Mouse (Mus musculus) spleen, adult 2 months (tissue): ENCODE results near the gene Aspn. TPM values are rescaled to one million over a fixed set of nuclear protein-coding genes. Genes with fewer than 3 reads are reported as not detected.

Experiments
- DNase-seq, 2 experiments: peaks; one replicate each; pipeline versions ENCODE4 v3.0.0 to v3.0.0-alpha.2; 2012 to 2021; ENCODE audit warnings: low spot score in 2 of 2, low read depth in 1 of 2
- H3K27ac ChIP-seq: fragments of 200-500 bp; 2 replicates; pipeline ENCODE4 v1.5.1; 2012; ENCODE audit warnings: low read length, inconsistent platforms; ENCODE audit not compliant: insufficient read depth
- H3K27me3 ChIP-seq: fragments of 200-500 bp; 2 replicates; pipeline ENCODE4 v1.6.1; 2012; ENCODE audit warnings: mild to moderate bottlenecking, moderate library complexity, low read length, inconsistent platforms; ENCODE audit not compliant: control insufficient read depth, insufficient read depth
- H3K36me3 ChIP-seq: fragments of 200-500 bp; 2 replicates; pipeline ENCODE4 v1.6.1; 2012; ENCODE audit warnings: mild to moderate bottlenecking, low read length, inconsistent platforms; ENCODE audit not compliant: control insufficient read depth, insufficient read depth
- H3K4me1 ChIP-seq: fragments of 200-500 bp; 2 replicates; pipeline ENCODE4 v1.6.1; 2011; ENCODE audit warnings: inconsistent platforms; ENCODE audit not compliant: control insufficient read depth, insufficient read depth, insufficient read length
- H3K4me3 ChIP-seq: fragments of 200-500 bp; 2 replicates; pipeline ENCODE4 v1.5.1; 2011; ENCODE audit warnings: mild to moderate bottlenecking, inconsistent platforms; ENCODE audit not compliant: insufficient read depth, insufficient read length; ENCODE audit errors: extremely low read depth
- CTCF ChIP-seq: fragments of 200-500 bp; IDR thresholded peaks from 2 replicates; pipeline ENCODE4 v1.5.1; 2011; ENCODE audit warnings: mild to moderate bottlenecking, inconsistent platforms; ENCODE audit not compliant: insufficient read depth, insufficient read length, insufficient replicate concordance; ENCODE audit errors: extremely low read depth
- POLR2A ChIP-seq: fragments of 200-500 bp; IDR thresholded peaks from 2 replicates; pipeline ENCODE4 v1.6.1; 2011; ENCODE audit warnings: low read depth, low read length, inconsistent platforms
- WGBS: fragments of 180-500 bp; shearing (Covaris S2); methylation state at CpG from one replicate; pipeline ENCODE4 v1.1.7; 2018; 5-methylcytosine and 5-hydroxymethylcytosine counted together
- polyA plus RNA-seq: library from polyadenylated mRNA; depleted of rRNA; stranded (reverse); fragments of >200 nt; gene quantifications from 2 replicates; pipeline ENCODE4 v1.2.3, GENCODE M21; 2012

Gene Aspn
- polyA plus RNA-seq, 1 experiment = 0.07 TPM

DNA sequence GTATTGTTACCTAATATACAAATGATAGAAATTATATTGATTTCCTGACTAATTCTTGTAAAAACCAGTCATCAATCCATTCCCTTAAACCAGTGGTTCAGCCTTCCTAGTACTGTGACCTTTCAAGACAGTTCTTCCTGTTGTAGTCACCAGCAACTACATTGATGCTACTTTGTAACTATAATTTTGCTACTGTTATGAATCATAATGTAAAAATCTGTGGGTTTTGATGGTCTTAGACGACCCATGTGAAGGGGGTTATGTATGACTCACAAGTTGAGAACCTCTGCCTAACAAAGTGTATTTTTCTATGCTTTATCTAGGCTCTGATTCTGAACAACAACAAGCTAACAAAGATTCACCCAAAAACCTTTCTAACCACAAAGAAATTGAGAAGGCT is 12.7 kb downstream of the Aspn start:
- WGBS = 65% methylated on average over 1 of the region's 1 CpGs
- no peaks in the 10 kb centered on the region for H3K4me1 ChIP-seq
- no peak overlapping the region for H3K27ac ChIP-seq

DNA sequence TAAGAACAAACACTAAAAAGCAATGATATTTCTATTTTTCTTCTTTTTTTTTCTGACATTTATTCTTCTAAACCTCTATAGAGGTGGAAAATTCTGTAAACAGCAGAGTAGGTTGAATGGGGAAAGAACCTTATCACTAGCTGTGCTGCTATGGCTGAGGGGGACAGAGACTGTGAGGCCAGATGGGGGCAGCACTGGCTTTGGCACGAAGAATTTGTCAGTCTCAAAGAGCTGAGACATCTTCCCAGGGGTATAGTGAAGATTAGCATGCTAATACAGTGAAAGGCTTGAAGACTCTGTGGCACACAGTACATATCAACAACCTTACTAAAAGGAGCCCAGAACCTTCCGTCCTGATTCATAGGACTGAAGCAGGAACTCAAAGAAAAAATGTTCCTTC is 14.9 kb downstream of the Aspn start:
- no peaks in the 10 kb centered on the region for H3K4me1 ChIP-seq
- TF ChIP-seq POLR2A (no peak), CTCF (no peak)
- no peaks in the 10 kb centered on the region for H3K36me3 ChIP-seq
- no peak overlapping the region for H3K27ac ChIP-seq
- H3K27me3 ChIP-seq = no peaks in the 10 kb centered on the region
- 56% methylated on average over 2 of the region's 2 CpGs for WGBS
- DNase-seq = no peak
- H3K4me3 ChIP-seq = no peak overlapping the region

More for the DNA sequence above, 12.7 kb downstream of the Aspn start:
- Histone ChIP-seq H3K4me3 (no peak overlapping the region), H3K36me3 (no peaks in the 10 kb centered on the region), H3K27me3 (no peaks in the 10 kb centered on the region)
- no peak for TF ChIP-seq CTCF
- TF ChIP-seq POLR2A = no peak
- no peak for DNase-seq

DNA sequence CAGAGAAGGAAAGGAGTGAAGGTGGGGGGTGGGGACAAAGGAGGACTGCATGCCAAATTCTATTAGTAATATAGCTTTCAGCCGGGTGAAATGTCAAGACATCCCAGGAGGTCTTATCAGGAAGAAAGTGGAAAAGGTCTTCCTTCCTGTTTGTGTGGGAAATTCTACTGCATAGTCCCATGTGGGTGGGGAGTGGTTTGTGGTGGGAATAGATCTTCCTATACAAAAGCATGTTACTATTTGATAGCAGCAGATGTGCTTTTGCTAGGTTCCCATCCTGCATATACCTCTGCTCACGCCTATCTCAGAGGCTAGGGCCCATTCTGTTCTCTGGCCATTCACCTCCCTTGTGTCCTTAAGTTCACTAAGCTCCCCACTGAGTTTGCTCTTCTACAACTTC is 16.6 kb downstream of the Aspn start:
- no peak overlapping the region for H3K4me3 ChIP-seq
- no peaks in the 10 kb centered on the region for H3K36me3 ChIP-seq
- H3K27me3 ChIP-seq = no peaks in the 10 kb centered on the region
- WGBS = 32% methylated on average over 2 of the region's 2 CpGs
- no peaks in the 10 kb centered on the region for H3K4me1 ChIP-seq
- TF ChIP-seq POLR2A = no peak
- no peak for TF ChIP-seq CTCF
- DNase-seq = no peak
- no peak overlapping the region for H3K27ac ChIP-seq

DNA sequence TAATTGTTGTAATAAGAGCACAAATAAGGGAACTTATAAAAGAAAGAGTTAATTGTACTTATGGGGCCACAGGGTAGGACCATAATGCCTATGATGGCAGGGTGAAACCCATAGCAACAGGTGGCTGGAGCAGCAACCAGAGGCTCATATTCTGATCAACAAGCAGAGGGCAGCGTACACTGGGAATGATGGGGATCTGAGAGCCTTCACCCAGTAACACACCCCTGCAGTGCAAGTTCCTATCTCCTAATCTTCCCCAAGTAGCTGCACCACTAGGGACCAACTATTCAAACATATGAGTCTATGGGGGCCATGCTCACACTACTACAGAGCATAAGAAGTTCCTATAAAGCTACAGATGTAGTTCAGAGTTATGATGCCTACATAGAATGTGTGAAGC is 20.1 kb downstream of the Aspn start:
- no peaks in the 10 kb centered on the region for H3K27me3 ChIP-seq
- WGBS = 88% methylated on average over 1 of the region's 1 CpGs
- no peak overlapping the region for H3K27ac ChIP-seq
- no peak for TF ChIP-seq POLR2A
- no peak for TF ChIP-seq CTCF
- H3K4me1 ChIP-seq = no peaks in the 10 kb centered on the region
- no peak overlapping the region for H3K4me3 ChIP-seq
- no peaks in the 10 kb centered on the region for H3K36me3 ChIP-seq
- DNase-seq = no peak

DNA sequence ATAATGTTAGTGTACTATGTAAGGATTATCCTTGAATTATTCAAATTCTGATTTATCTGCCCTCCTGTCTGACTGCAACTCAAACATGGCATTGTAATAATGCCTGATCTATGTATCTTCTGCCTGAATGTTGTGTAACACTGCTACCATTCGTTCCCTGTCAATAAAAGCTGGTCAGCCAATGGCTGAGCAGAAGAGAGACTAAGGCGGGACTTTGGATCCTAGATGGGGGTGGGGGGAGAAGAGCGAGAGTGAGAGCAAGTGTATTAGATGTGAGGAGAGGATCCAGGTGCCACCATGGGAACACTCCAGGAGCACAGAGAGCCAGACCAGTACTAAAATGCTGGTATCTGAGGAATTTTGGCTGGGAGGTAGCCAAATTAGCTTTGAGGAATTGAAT is 26.1 kb downstream of the Aspn start:
- WGBS = 94% methylated on average over 3 of the region's 3 CpGs
- Histone ChIP-seq H3K36me3 (no peaks in the 10 kb centered on the region), H3K27ac (no peak overlapping the region), H3K4me3 (no peak overlapping the region), H3K27me3 (no peaks in the 10 kb centered on the region), H3K4me1 (no peaks in the 10 kb centered on the region)
- no peak for DNase-seq
- no peak for TF ChIP-seq POLR2A
- no peak for TF ChIP-seq CTCF

DNA sequence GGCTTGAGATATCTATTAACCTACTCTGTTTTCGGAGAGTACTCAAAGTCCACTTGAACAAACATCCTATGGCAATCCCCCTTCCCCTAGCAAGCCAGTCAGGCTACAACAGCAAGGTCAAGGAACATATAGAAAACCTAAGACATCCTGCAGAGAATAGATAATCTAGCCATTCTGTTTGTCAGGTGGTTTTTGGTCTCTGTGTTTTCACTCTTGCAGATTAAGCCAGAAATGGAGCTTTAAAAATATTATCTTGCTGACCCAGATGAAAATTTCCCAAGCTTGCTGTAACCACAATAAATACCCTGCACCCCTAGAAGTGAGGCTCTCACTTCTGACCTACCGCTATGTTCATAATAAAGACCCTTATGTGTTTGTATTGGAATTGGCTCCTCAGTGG is 27.2 kb downstream of the Aspn start:
- Histone ChIP-seq H3K27me3 (no peaks in the 10 kb centered on the region), H3K27ac (no peak overlapping the region), H3K4me1 (no peaks in the 10 kb centered on the region), H3K36me3 (no peaks in the 10 kb centered on the region), H3K4me3 (no peak overlapping the region)
- no peak for TF ChIP-seq POLR2A
- TF ChIP-seq CTCF = no peak
- DNase-seq = no peak
- 84% methylated on average over 2 of the region's 2 CpGs for WGBS

DNA sequence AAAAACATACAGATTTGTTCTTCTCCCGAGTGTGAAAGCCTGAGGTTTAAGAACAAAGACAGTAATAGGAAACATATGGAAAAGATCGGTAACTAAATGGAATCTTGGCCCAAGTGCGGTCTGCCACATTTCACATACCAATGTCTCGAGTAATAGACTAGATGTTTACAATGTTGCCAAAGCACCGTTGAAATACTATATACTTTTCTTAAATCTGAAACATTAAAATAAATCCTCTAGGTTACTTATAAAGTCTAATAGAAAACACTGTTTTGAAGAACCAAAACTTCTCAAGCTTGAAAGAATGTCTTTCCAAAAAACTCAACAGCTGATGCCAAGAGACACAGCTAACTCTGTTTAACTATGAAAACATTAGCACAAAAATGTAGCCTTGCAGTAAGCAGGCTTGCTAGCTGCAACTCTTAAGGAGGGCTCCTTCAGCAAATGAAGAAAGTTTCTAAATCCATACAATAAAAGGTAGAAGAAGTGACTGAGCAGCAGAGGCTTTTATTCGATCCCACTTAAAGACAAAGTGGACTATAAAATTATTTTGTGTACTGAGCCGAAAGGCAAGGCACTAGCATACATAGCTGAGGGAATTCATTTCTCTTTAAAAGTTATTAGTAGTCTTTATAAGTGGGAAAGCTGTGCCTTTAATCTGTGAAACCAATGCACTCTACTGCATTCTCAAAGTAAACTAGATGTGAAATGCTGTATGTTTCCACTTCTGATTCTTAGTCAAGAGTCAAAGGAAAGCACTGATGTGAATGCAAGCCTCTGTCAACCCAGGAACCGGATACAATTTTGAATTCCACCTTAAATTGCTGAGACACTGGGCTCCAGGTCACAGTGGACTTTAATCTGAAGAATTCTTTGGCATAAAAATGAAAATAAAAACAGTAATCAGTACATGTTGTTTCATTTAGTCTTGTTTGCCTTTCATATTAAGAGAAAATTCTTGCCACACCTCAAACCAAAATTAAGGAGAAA is 37.6 kb downstream of the Aspn start, which contains the start of gene Omd:
Omd (plus strand) TSS at position 922 of the 990 bp plus-strand sequence.
- no peaks in the 10 kb centered on the region for H3K4me1 ChIP-seq
- 86% methylated on average over 8 of the region's 8 CpGs for WGBS
- H3K27ac ChIP-seq = no peak within 1 kb of the TSS
- H3K4me3 ChIP-seq = no peak within 1 kb of the TSS
- no peaks in the 10 kb centered on the region for H3K36me3 ChIP-seq
- no peak for DNase-seq
- TF ChIP-seq POLR2A = no peak
- no peak for TF ChIP-seq CTCF
- no peaks in the 10 kb centered on the region for H3K27me3 ChIP-seq
